Mouse (Mus musculus) ES-Bruce4 (cell line): ENCODE data around the gene Tars2.
"Not testable (repeated sequence)": the region's sequence is repeated elsewhere in the genome, so short reads cannot be mapped to it uniquely, and the experiment has no call there.

ENCODE experiments used
- CTCF ChIP-seq: IDR thresholded peaks from one replicate; pipeline ENCODE4 v1.8.1; 2011; ENCODE audit warnings: low read depth, low read length
- EP300 ChIP-seq: IDR thresholded peaks from 2 replicates; pipeline ENCODE4 v1.6.1; 2011; ENCODE audit warnings: low read depth, low read length; ENCODE audit not compliant: insufficient read depth
- POLR2A ChIP-seq: IDR thresholded peaks from one replicate; pipeline ENCODE4 v1.8.1; 2011; ENCODE audit warnings: low read length; ENCODE audit not compliant: insufficient read depth

- not testable (repeated sequence) for TF ChIP-seq POLR2A, CTCF, EP300
These were observed 47.6 kb upstream of the Tars2 start for GRCm38 (mm10) chr3:95807630-95808029.
